9 mouse cellular contexts compared by ENCODE assay signal in the genomic region with DNA sequence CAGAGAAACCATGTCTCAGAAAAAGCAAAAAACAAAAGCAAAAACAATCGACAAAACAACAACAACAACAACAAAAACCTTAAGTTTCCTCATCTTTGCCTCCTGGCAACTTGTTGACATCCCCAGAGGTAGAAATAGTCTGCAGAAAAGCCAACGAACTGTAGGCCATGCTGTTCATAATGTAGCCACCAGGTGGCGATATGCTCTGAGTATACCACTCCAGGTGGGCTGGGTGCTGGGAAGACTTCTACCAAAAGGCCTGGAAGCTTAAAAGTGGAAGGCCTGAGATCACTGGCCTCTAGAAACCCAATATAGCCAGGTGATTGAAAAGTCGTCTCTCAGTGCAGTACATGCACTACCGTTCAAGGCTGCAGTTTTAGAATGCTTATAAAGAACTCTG. TPM values are rescaled to one million over a fixed set of nuclear protein-coding genes. Genes with fewer than 3 reads are reported as not detected.
DNase-seq lines count a peak whose midpoint lies in the region; TF ChIP-seq lines count a peak whose summit lies in the region.
"Had no signal": no experiment of that assay in that cellular context is flagged by ENCODE, and none has a peak within 500 bp of the region (broad histone marks: within the 10 kb centered on the region; RNA-seq: fewer than 3 reads in every experiment).

No protein-coding gene starts in this region.

- H3K4me1 ChIP-seq in ES-E14 (ENCODE audit: control insufficient read depth in 2 of 2, insufficient read depth in 2 of 2, low read length in 2 of 2, poor library complexity in 1 of 2), result peaks cover 0 to 2% of the 10 kb centered on the region in 2 experiments; a peak in 2 of 4 replicates
- H3K4me1 ChIP-seq in lung, adult 2 months (ENCODE audit: control insufficient read depth, insufficient read depth, low read length), result no peaks in the 10 kb centered on the region
- H3K4me1 ChIP-seq: lung, embryonic 15.5 days had no signal

- peak; percentile 82 for TF ChIP-seq CTCF in lung, adult 2 months (IDR thresholded peaks at IDR 0.05; ENCODE audit: insufficient read depth, low read length)

- DNase-seq in 416B (ENCODE audit: low read depth), result peak; percentile 79
- DNase-seq in ES-E14 (ENCODE audit: low read depth, low spot score), result peak; percentile 81
- peak; percentile 71 for DNase-seq in cerebellum, adult 11-12 months
- peak; percentile 68 to 78 for DNase-seq in frontal cortex, postnatal 36 days (ENCODE audit: low spot score in 2 of 2)
- DNase-seq in kidney, postnatal 4 days, result peak; percentile 90 to 91
- peak; percentile 71 for DNase-seq in lung, adult 2 months
- DNase-seq in right cerebral cortex, postnatal 36 days (ENCODE audit: low spot score in 2 of 2), result peak; percentile 52 to 54
- DNase-seq in urinary bladder, postnatal 4 days (ENCODE audit: low spot score in 2 of 2), result peak; percentile 43 to 84

- TF ChIP-seq POLR2A in lung, adult 2 months (IDR thresholded peaks at IDR 0.05; ENCODE audit: borderline replicate concordance, extremely low read depth, low read depth, low read length), result no peak

- no peaks in the 10 kb centered on the region for H3K36me3 ChIP-seq in ES-E14 (ENCODE audit: control insufficient read depth, insufficient read depth, low read length, poor library complexity, severe bottlenecking)
- H3K36me3 ChIP-seq: lung, embryonic 15.5 days had no signal

- H3K27ac ChIP-seq in ES-E14 (ENCODE audit: insufficient read depth, low read depth, low read length, poor library complexity, severe bottlenecking), result no peak overlapping the region
- H3K27ac ChIP-seq: lung, embryonic 15.5 days had no signal

- H3K9ac ChIP-seq in ES-E14 (ENCODE audit: insufficient read depth, low read depth, low read length, poor library complexity, severe bottlenecking), result no peak overlapping the region
- H3K9ac ChIP-seq: lung, embryonic 15.5 days had no signal

- 19% methylated on average over 5 of the region's 5 CpGs for WGBS in lung, adult 2 months

- in situ Hi-C loops in ES-E14 (cut with MboI; ENCODE audit: low sequenced_read_pairs in 2 of 2, unreplicated experiment in 2 of 2), result no loop called here

- H3K9me3 ChIP-seq in ES-E14 (ENCODE audit: control insufficient read depth, insufficient read depth, low read depth, low read length), result no peaks in the 10 kb centered on the region
- H3K9me3 ChIP-seq: lung, embryonic 15.5 days had no signal

- no peak overlapping the region for H3K4me3 ChIP-seq in ES-E14 (ENCODE audit: insufficient read depth in 1 of 2, low read depth in 1 of 2, low read length in 2 of 2, poor library complexity in 1 of 2, severe bottlenecking in 1 of 2)
- no peak overlapping the region for H3K4me3 ChIP-seq in lung, adult 2 months (replicated peaks; ENCODE audit: extremely low read depth, low read depth, low read length)
- H3K4me3 ChIP-seq: lung, embryonic 15.5 days had no signal

TF ChIP-seq in ES-E14, 5 proteins besides CTCF, POLR2A, EP300 and RAD21:
- TF ChIP-seq ZNF384 (IDR thresholded peaks at IDR 0.05; ENCODE audit: low read depth, low read length), result no peak
- TF ChIP-seq MAFK (IDR thresholded peaks at IDR 0.05; ENCODE audit: insufficient read depth, low read depth, low read length), result no peak
- TF ChIP-seq ZC3H11A (IDR thresholded peaks at IDR 0.05; ENCODE audit: borderline replicate concordance, low read depth, low read length), result peak; percentile 36; the same call in 1 of the 2 replicates
- TF ChIP-seq CHD2 (IDR thresholded peaks at IDR 0.05; ENCODE audit: low read depth, low read length), result no peak
- TF ChIP-seq HCFC1 (IDR thresholded peaks at IDR 0.05; ENCODE audit: borderline replicate concordance, insufficient read depth, low read length), result no peak
TF ChIP-seq in ES-E14: peak in this region for 1.

RNA-seq across cellular contexts. Expression of a gene that starts 2.4 kb away (rescaled TPM):
- not detected in 2 replicates for total RNA-seq in ES-E14 (2012; rRNA removed)
- polyA plus RNA-seq in lung, adult 2 months (2012; rRNA removed), result not detected in 2 replicates
- polyA plus RNA-seq: lung, embryonic 15.5 days had no signal

RNA-seq across cellular contexts. Expression of a gene that starts 11.4 kb away (rescaled TPM):
- total RNA-seq in ES-E14 (2012; rRNA removed), result 1.1 and 2.1 TPM in 2 replicates
- polyA plus RNA-seq in lung, adult 2 months (2012; rRNA removed), result 1.9 and 32.5 TPM in 2 replicates

RNA-seq across cellular contexts. Expression of a gene that starts 28.6 kb away (rescaled TPM):
- 101 and 127 TPM in 2 replicates for total RNA-seq in ES-E14 (2012; rRNA removed)
- 15.5 and 21.4 TPM in 2 replicates for polyA plus RNA-seq in lung, adult 2 months (2012; rRNA removed)

RNA-seq across cellular contexts. Expression of a gene that starts 29.0 kb away (rescaled TPM):
- total RNA-seq in ES-E14 (2012; rRNA removed), result 213 and 281 TPM in 2 replicates
- polyA plus RNA-seq in lung, adult 2 months (2012; rRNA removed), result 68.1 and 94.3 TPM in 2 replicates

RNA-seq across cellular contexts. Expression of a gene that starts 39.8 kb away (rescaled TPM):
- total RNA-seq in ES-E14 (2012; rRNA removed), result 2.1 and 3.2 TPM in 2 replicates
- polyA plus RNA-seq in lung, adult 2 months (2012; rRNA removed), result 1.9 and 2.3 TPM in 2 replicates
